Mouse (Mus musculus) lung, embryonic 14.5 days (tissue): ENCODE measurements around the gene Skap2. TPM values are rescaled to one million over a fixed set of nuclear protein-coding genes. Genes with fewer than 3 reads are reported as not detected.

ENCODE experiments used
- ATAC-seq: fragments of 200-750 bp; cut with Nextera tagmentation; 2 replicates; pipeline ENCODE4 v1.8.0; 2017; ENCODE audit warnings: mild to moderate bottlenecking, moderate TSS enrichment, moderate library complexity; ENCODE audit not compliant: insufficient read depth
- DNase-seq: peaks from one replicate; pipeline ENCODE4 v3.0.0-alpha.2; 2015
- H3K27ac ChIP-seq: fragments of 300-500 bp; sonication (generic); 2 replicates; pipeline ENCODE4 v1.5.1; 2014; ENCODE audit warnings: low read depth, mild to moderate bottlenecking, moderate library complexity
- H3K27me3 ChIP-seq: fragments of 300-500 bp; sonication (generic); 2 replicates; pipeline ENCODE4 v1.6.1; 2014; ENCODE audit warnings: low read length, control low read depth; ENCODE audit not compliant: insufficient read depth
- H3K36me3 ChIP-seq: fragments of 300-500 bp; sonication (generic); 2 replicates; pipeline ENCODE4 v1.6.1; 2014; ENCODE audit warnings: control low read depth; ENCODE audit not compliant: insufficient read depth
- H3K4me1 ChIP-seq: fragments of 300-500 bp; sonication (generic); 2 replicates; pipeline ENCODE4 v1.6.1; 2014; ENCODE audit warnings: antibody characterized with exemption, control low read depth; ENCODE audit not compliant: insufficient read depth
- H3K4me2 ChIP-seq: fragments of 300-500 bp; sonication (generic); 2 replicates; pipeline ENCODE4 v1.6.1; 2014; ENCODE audit warnings: mild to moderate bottlenecking
- H3K4me3 ChIP-seq: fragments of 300-500 bp; sonication (generic); 2 replicates; pipeline ENCODE4 v1.5.1; 2014; ENCODE audit warnings: low read depth, low read length
- H3K9ac ChIP-seq: fragments of 300-500 bp; sonication (generic); 2 replicates; pipeline ENCODE4 v1.6.1; 2014
- H3K9me3 ChIP-seq: fragments of 300-500 bp; sonication (generic); 2 replicates; pipeline ENCODE4 v1.6.1; 2016; ENCODE audit warnings: low read depth, low read length, control low read depth
- CTCF ChIP-seq: IDR thresholded peaks from 2 replicates; pipeline ENCODE4 v1.5.1; 2016; ENCODE audit warnings: antibody characterized with exemption, low read depth
- WGBS: fragments of 180-500 bp; shearing (Covaris S2); extraction: QIAGEN DNeasy Blood & Tissue Kit; methylation state at CpG from one replicate; pipeline ENCODE4 v1.1.7; 2014; 5-methylcytosine and 5-hydroxymethylcytosine counted together
- polyA plus RNA-seq: library from polyadenylated mRNA; unstranded; fragments of >200 nt; fragmentation: Nextera tagmentation; extraction: Ambion mirVana; gene quantifications from 2 replicates; pipeline ENCODE4 v1.2.1, GENCODE M21; 2014

Gene Skap2
- polyA plus RNA-seq, 1 experiment from 2014 or later, result 61.2 TPM

DNA sequence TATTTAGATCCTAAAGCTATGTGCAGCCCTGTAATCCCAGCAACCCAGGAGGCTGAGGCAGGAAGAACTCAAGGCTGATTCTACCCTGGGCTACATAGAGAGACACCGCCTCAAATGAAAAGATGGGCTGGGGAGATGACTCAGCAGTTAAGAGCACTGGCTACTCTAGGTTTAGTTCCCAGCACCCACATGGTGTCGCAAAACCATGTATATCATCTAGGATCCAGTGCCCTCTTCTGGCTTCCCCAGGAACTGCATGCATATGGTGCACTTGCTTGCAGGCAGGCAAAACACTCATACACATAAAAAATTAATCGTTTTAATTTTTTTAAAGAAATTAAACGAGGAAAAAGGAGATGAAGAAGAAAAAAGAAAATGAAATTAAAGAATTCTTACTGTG is 23.7 kb upstream of the Skap2 start:
- no peak overlapping the region for H3K9ac ChIP-seq
- no peaks in the 10 kb centered on the region for H3K9me3 ChIP-seq
- H3K27ac ChIP-seq, result no peak overlapping the region
- no peaks in the 10 kb centered on the region for H3K4me1 ChIP-seq
- TF ChIP-seq CTCF, result peak; percentile 43
- 85% methylated on average over 4 of the region's 4 CpGs for WGBS
- H3K36me3 ChIP-seq, result no peaks in the 10 kb centered on the region
- no peak overlapping the region for H3K4me3 ChIP-seq
- no peak for DNase-seq
- no peak for ATAC-seq
- no peak overlapping the region for H3K4me2 ChIP-seq
- H3K27me3 ChIP-seq, result no peaks in the 10 kb centered on the region

DNA sequence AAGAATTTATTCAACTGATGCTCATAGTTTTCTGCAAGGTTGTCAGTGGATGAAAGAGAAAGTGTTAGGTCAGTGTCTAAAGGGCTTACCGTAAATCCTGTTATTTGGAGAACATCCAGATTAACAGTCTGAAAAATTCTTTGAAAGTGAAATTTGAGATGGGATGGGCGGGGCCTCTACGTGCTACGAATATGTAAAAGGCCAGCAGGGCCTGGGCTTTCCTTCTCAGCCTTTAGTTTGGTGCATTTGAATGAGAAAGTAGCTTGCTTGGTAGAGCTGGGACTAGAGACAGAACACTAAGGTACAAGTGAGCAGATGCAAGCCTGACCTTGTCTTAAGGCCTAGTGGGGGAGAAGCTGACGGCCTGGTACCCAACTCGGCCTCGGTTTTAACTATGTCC is 18.8 kb upstream of the Skap2 start:
- Histone ChIP-seq H3K9me3 (0 out of 2 replicates have a peak, but pooled peaks cover 4% of the 10 kb centered on the region), H3K4me2 (no peak overlapping the region), H3K9ac (no peak overlapping the region), H3K27ac (no peak overlapping the region), H3K4me1 (no peaks in the 10 kb centered on the region; the same call in 1 of the 2 replicates), H3K27me3 (no peaks in the 10 kb centered on the region), H3K4me3 (no peak overlapping the region), H3K36me3 (no peaks in the 10 kb centered on the region)
- peak; percentile 80 for DNase-seq
- ATAC-seq, result 0 out of 2 replicates have a peak, but pooled peaks have one; percentile 24
- 28% methylated on average over 7 of the region's 7 CpGs for WGBS
- no peak for TF ChIP-seq CTCF

DNA sequence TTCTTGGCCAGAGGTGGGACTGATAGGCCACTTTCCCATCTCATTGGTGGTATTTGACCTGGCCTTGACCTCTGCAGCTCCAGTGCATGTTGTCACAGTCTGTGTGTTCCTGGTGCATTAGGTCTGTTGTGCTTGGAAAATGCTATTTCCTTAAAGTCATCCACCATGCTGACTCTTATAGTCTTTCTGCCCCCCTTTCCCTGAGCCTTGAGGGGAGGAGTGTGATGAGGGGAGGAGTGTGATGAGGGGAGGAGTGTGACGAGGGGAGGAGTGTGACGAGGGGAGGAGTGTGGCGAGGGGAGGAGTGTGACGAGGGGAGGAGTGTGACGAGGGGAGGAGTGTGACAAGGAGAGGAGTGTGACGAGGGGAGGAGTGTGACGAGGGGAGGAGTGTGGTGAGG is 15.8 kb upstream of the Skap2 start:
- Histone ChIP-seq H3K27me3 (no peaks in the 10 kb centered on the region), H3K9me3 (0 out of 2 replicates have a peak, but pooled peaks cover 4% of the 10 kb centered on the region), H3K27ac (no peak overlapping the region), H3K4me3 (no peak overlapping the region), H3K4me2 (no peak overlapping the region), H3K36me3 (no peaks in the 10 kb centered on the region), H3K9ac (no peak overlapping the region), H3K4me1 (no peaks in the 10 kb centered on the region; the same call in 1 of the 2 replicates)
- 83% methylated on average over 7 of the region's 7 CpGs for WGBS
- TF ChIP-seq CTCF, result no peak
- DNase-seq, result no peak
- no peak for ATAC-seq

DNA sequence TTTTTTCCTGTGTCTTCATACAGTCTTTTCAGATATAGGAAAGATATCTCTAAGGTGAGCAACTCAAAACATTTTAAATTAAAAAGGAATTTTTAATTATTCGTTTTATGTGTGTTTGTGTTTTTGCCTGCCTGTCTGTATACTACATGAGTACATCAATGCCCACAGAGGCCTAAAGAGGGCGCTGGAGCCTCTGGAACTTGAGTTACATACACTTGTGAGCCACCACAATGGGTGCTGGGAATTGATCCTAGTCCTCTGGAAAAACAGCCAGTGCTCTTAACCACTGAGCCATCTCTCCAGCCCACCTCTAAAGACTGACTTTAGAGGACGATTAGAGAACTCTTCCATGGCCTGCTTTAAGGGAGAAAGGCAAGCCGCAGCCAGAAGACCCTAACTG is 14.8 kb upstream of the Skap2 start:
- no peak for TF ChIP-seq CTCF
- Histone ChIP-seq H3K9ac (no peak overlapping the region), H3K36me3 (no peaks in the 10 kb centered on the region), H3K9me3 (0 out of 2 replicates have a peak, but pooled peaks cover 4% of the 10 kb centered on the region), H3K4me1 (no peaks in the 10 kb centered on the region; the same call in 1 of the 2 replicates), H3K4me3 (no peak overlapping the region), H3K4me2 (no peak overlapping the region), H3K27me3 (no peaks in the 10 kb centered on the region), H3K27ac (no peak overlapping the region)
- DNase-seq, result no peak
- 81% methylated on average over 4 of the region's 4 CpGs for WGBS
- no peak for ATAC-seq

DNA sequence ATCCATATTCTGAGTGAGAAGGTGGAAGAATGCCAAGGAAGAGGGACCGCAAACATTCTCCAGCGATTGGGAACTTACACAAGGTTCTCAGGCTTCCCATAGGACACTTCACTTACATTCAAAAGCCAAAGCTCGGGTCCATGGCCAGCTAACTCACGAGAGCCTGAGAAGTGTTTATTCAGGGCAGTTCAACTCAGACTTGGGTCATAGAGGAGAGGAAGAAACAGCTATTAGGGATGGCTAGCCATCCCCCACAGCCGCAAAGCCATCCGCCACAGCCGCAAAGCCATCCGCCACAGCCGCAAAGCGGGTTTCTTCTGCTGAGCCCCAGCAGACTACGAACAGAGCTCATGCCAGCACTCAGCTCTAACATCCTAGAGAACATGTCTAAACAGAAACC is 13.9 kb upstream of the Skap2 start:
- H3K27me3 ChIP-seq, result no peaks in the 10 kb centered on the region
- no peak for TF ChIP-seq CTCF
- 45% methylated on average over 11 of the region's 11 CpGs for WGBS
- ATAC-seq, result peak; percentile 47
- H3K4me1 ChIP-seq, result no peaks in the 10 kb centered on the region; the same call in 1 of the 2 replicates
- no peak overlapping the region for H3K9ac ChIP-seq
- no peak overlapping the region for H3K4me3 ChIP-seq
- H3K4me2 ChIP-seq, result peak overlapping the region; percentile 7
- H3K36me3 ChIP-seq, result no peaks in the 10 kb centered on the region
- DNase-seq, result peak; percentile 73
- no peak overlapping the region for H3K27ac ChIP-seq
- H3K9me3 ChIP-seq, result 0 out of 2 replicates have a peak, but pooled peaks cover 4% of the 10 kb centered on the region

DNA sequence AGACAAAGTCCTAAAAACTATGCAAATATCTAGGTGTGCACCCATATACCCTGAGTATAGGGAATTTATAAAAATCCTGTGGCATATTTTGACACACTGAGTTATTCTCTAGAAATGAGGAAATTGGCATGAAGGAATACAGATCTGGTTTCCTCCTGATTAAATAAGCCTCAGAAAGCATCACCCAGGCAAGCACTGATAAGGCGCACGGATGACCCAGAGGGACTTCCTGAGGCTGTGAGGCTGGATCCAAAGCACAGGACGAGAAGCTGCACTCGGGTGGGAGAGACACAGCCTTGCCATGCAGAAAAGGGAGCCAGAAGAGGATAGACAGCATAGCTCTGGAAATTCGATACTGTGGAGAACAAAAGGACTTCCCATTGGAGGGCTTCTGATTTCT is 12.4 kb upstream of the Skap2 start:
- no peak overlapping the region for H3K4me3 ChIP-seq
- H3K27me3 ChIP-seq, result no peaks in the 10 kb centered on the region
- H3K9ac ChIP-seq, result no peak overlapping the region
- no peaks in the 10 kb centered on the region for H3K36me3 ChIP-seq
- no peak for TF ChIP-seq CTCF
- DNase-seq, result no peak
- 0 out of 2 replicates have a peak, but pooled peaks cover 4% of the 10 kb centered on the region for H3K9me3 ChIP-seq
- no peak for ATAC-seq
- H3K27ac ChIP-seq, result no peak overlapping the region
- H3K4me2 ChIP-seq, result no peak overlapping the region
- WGBS, result 25% methylated on average over 5 of the region's 5 CpGs
- H3K4me1 ChIP-seq, result no peaks in the 10 kb centered on the region; the same call in 1 of the 2 replicates

DNA sequence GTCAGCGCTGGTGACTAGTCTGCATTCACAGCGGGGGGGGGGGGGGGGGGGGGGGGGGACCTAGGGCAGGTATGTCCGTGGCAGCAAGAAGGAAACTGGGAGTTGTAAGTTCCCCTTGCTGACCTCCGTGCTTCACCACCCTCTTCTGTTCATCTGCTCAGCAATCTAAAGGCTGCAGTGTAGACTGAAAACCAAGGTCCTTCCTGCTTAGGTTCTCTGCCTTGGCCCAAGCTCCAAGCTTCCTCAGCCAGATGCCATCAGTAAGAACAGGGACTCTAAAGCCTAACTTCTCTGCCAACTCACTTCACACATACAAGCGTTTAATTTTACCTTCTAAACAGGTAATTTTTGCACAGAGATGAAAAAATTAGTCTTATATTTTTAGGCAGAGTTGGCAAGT is 10.0 kb upstream of the Skap2 start:
- WGBS, result 30% methylated on average over 4 of the region's 5 CpGs
- DNase-seq (no peak), ATAC-seq (no peak)
- Histone ChIP-seq H3K4me2 (no peak overlapping the region), H3K27ac (no peak overlapping the region), H3K36me3 (no peaks in the 10 kb centered on the region), H3K4me3 (no peak overlapping the region), H3K9ac (no peak overlapping the region), H3K9me3 (0 out of 2 replicates have a peak, but pooled peaks cover 3% of the 10 kb centered on the region), H3K4me1 (no peaks in the 10 kb centered on the region; the same call in 1 of the 2 replicates), H3K27me3 (no peaks in the 10 kb centered on the region)
- TF ChIP-seq CTCF, result no peak
